Mouse (Mus musculus) megakaryocyte-erythroid progenitor cell, adult 5 weeks (primary cell): ENCODE results near the gene Lce3e. TPM values are rescaled to one million over a fixed set of nuclear protein-coding genes. Genes with fewer than 3 reads are reported as not detected.

Experiments
- polyA plus RNA-seq: library from polyadenylated mRNA; stranded (reverse); fragments of >175 nt; gene quantifications from 2 replicates; pipeline ENCODE4 v1.2.3, GENCODE M21; 2012

Gene Lce3e
- polyA plus RNA-seq: not detected in 2 replicates

GRCm38 (mm10) chr3:92966761-92967160, at the start of gene Lce3e:
Gene Lce3e (plus strand): TSS chr3:92967061.

GRCm38 (mm10) chr3:92926130-92926529, 40.7 kb upstream of the Lce3e start, which contains the start of gene Lce3a:
Gene Lce3a (minus strand): TSS chr3:92926230.

DNA sequence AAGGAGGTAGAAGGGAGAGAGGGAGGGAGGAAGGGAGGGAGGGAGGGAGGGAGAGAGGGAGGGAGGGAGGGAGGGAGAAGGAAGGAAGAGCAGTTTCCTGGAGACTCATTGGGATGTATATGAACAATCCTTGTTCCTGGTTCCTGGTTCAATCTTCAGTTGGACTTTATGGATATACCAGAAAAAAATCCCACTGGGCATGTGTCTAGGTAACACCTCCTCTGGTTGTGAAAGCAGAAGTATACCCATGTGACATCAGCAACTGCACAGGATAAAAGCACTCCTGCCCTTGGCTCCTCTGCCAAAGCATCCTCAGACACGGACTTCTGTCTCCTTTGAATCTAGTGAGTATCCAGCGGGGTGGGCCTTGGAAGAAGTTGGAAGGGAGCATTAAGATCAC, 34.2 kb upstream of the Lce3e start, which contains the start of gene Lce3b:
Lce3b (plus strand) TSS at position 301 of the 400 bp plus-strand sequence.

DNA sequence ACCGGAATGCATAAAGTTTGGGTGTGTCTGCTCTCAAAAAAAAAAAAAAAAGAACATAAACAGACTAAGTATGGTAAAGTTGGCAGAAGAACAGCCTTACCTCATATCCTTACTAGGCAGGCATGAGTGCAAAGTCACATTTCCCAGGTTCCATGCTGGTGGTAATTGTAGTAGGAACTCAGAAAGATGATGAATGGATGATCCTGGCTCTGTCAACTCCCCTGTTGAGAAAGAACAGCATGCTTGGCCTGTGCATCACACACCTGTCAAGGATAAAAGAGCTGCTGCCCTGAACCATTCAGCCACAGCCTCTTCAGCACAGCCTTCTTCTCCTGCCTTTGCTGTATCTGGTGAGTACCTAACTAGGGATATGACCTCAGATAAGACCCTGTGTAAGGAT, 22.7 kb upstream of the Lce3e start, which contains the start of gene Lce3c:
Lce3c (plus strand) TSS at position 301 of the 400 bp plus-strand sequence.

GRCm38 (mm10) chr3:92957090-92957489, 9.8 kb upstream of the Lce3e start, which contains the start of gene Lce3d:
Gene Lce3d (plus strand): TSS chr3:92957390.

GRCm38 (mm10) chr3:92991926-92992325, 25.1 kb downstream of the Lce3e start, which contains the start of gene Lce3f:
Gene Lce3f (plus strand): TSS chr3:92992226.

DNA sequence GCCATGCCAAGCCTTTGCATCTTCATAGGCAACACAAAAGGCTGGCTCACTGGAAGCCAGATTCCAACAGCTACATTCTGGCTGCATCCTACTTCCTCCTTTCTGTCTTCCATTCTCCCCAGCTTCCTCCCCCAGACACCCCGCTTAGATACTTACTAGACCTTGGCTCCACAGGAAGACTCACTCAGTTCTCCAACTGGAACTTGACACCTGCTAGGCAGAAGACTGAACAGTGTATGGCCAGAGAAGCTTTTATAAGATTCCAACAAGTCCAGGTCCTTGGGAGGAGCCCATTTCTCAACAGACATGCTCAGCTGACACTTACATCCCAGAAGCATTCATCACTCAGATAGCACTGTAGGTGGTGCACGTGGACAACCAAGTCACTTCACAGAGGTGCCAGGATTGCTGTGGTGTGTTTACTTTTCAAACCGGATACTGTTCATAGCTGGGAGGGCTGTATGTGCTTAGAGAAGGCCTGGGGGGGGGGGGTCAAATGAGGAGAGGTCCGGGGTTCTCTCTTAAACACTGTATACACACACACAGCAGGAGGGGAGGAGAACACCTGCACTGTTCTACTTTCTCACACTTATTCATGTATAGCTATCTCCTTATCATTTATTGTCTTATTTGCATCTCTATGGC, 48.7 kb downstream of the Lce3e start, which contains the start of gene Crct1:
Crct1 (minus strand) TSS at position 228 of the 645 bp plus-strand sequence.

Other genes starting within 250 kb of the Lce3e start
- not detected in 2 replicates for gene Lce1f, start 246.7 kb upstream of the Lce3e start, polyA plus RNA-seq
- not detected in 2 replicates for gene Gm38119, start 228.0 kb upstream of the Lce3e start, polyA plus RNA-seq
- not detected in 2 replicates for gene Lce1g, start 214.7 kb upstream of the Lce3e start, polyA plus RNA-seq
- gene Lce1h, start 202.0 kb upstream of the Lce3e start, polyA plus RNA-seq: not detected in 2 replicates
- not detected in 2 replicates for gene Lce1i, start 188.2 kb upstream of the Lce3e start, polyA plus RNA-seq
- not detected in 2 replicates for gene Lce1j, start 176.5 kb upstream of the Lce3e start, polyA plus RNA-seq
- gene Lce1k, start 159.2 kb upstream of the Lce3e start, polyA plus RNA-seq: not detected in 2 replicates
- not detected in 2 replicates for gene Kprp, start 139.8 kb upstream of the Lce3e start, polyA plus RNA-seq
- not detected in 2 replicates for gene Lce1l, start 115.8 kb upstream of the Lce3e start, polyA plus RNA-seq
- gene 2310050C09Rik, start 96.8 kb upstream of the Lce3e start, polyA plus RNA-seq: not detected in 2 replicates
- not detected in 2 replicates for gene Lce3a, start 40.8 kb upstream of the Lce3e start, polyA plus RNA-seq
- gene Lce3b, start 34.1 kb upstream of the Lce3e start, polyA plus RNA-seq: not detected in 2 replicates
- not detected in 2 replicates for gene Lce3c, start 22.6 kb upstream of the Lce3e start, polyA plus RNA-seq
- not detected in 2 replicates for gene Lce3d, start 9.7 kb upstream of the Lce3e start, polyA plus RNA-seq
- not detected in 2 replicates for gene Lce3f, start 25.2 kb downstream of the Lce3e start, polyA plus RNA-seq
- gene Crct1, start 48.6 kb downstream of the Lce3e start, polyA plus RNA-seq: not detected in 2 replicates
- gene Lce1m, start 52.0 kb downstream of the Lce3e start, polyA plus RNA-seq: not detected in 2 replicates
- gene Gm4858, start 101.8 kb downstream of the Lce3e start, polyA plus RNA-seq: not detected in 2 replicates
- gene Crnn, start 177.7 kb downstream of the Lce3e start, polyA plus RNA-seq: not detected in 2 replicates
- not detected in 2 replicates for gene Flg2, start 230.2 kb downstream of the Lce3e start, polyA plus RNA-seq